Mouse (Mus musculus): ENCODE results near the gene Gm20708. TPM values are rescaled to one million over a fixed set of nuclear protein-coding genes. Genes with fewer than 3 reads are reported as not detected.
A peak's percentile ranks its signal among the peaks of the same experiment; 100 is the strongest.
"Not testable (repeated sequence)": the region's sequence is repeated elsewhere in the genome, so short reads cannot be mapped to it uniquely, and the experiment has no call there.

The Gm20708 gene
- polyA plus RNA-seq, 1 experiment = not detected

GRCm38 (mm10) chr11:117827386-117827785 lies 17.9 kb downstream of the Gm20708 start:
- Histone ChIP-seq H3K4me1 (ENCODE audit: control insufficient read depth, insufficient read depth, low read length) (peaks cover 33% of the 10 kb centered on the region), H3K4me3 (replicated peaks; ENCODE audit: extremely low read depth, low read depth, low read length) (no peak overlapping the region)
- no peak for DNase-seq
- no peak for TF ChIP-seq POLR2A (IDR thresholded peaks at IDR 0.05; ENCODE audit: borderline replicate concordance, extremely low read depth, low read depth, low read length)
- WGBS = 31% methylated on average over 3 of the region's 3 CpGs

GRCm38 (mm10) chr11:117828149-117828887 lies 18.9 kb downstream of the Gm20708 start:
- WGBS = 34% methylated on average over 18 of the region's 18 CpGs
- TF ChIP-seq CTCF (IDR thresholded peaks at IDR 0.05; ENCODE audit: insufficient read depth, low read length) = no peak
- TF ChIP-seq POLR2A (IDR thresholded peaks at IDR 0.05; ENCODE audit: borderline replicate concordance, extremely low read depth, low read depth, low read length) = no peak
- DNase-seq = no peak

GRCm38 (mm10) chr11:117828888-117829604 lies 19.6 kb downstream of the Gm20708 start:
- peaks cover 21% of the 10 kb centered on the region for H3K4me1 ChIP-seq (ENCODE audit: control insufficient read depth, insufficient read depth, low read length)
- TF ChIP-seq POLR2A (IDR thresholded peaks at IDR 0.05; ENCODE audit: borderline replicate concordance, extremely low read depth, low read depth, low read length) = no peak
- TF ChIP-seq CTCF (IDR thresholded peaks at IDR 0.05; ENCODE audit: insufficient read depth, low read length) = no peak
- H3K4me3 ChIP-seq (replicated peaks; ENCODE audit: extremely low read depth, low read depth, low read length) = no peak overlapping the region
- WGBS = 32% methylated on average over 9 of the region's 9 CpGs
- DNase-seq = no peak

More at GRCm38 (mm10) chr11:117828149-117828887, 18.9 kb downstream of the Gm20708 start:
- peaks cover 24% of the 10 kb centered on the region for H3K4me1 ChIP-seq (ENCODE audit: control insufficient read depth, insufficient read depth, low read length)
- no peak overlapping the region for H3K4me3 ChIP-seq (replicated peaks; ENCODE audit: extremely low read depth, low read depth, low read length)

- H3K4me1 ChIP-seq (ENCODE audit: control insufficient read depth, insufficient read depth, low read length) = peaks cover 15% of the 10 kb centered on the region
- TF ChIP-seq CTCF (IDR thresholded peaks at IDR 0.05; ENCODE audit: insufficient read depth, low read length) = no peak
- no peak for TF ChIP-seq POLR2A (IDR thresholded peaks at IDR 0.05; ENCODE audit: borderline replicate concordance, extremely low read depth, low read depth, low read length)
- WGBS = 29% methylated on average over 2 of the region's 2 CpGs
- no peak overlapping the region for H3K4me3 ChIP-seq (replicated peaks; ENCODE audit: extremely low read depth, low read depth, low read length)
- DNase-seq = no peak
These were observed 20.3 kb downstream of the Gm20708 start for GRCm38 (mm10) chr11:117829671-117830215.

GRCm38 (mm10) chr11:117830401-117830800 lies 20.9 kb downstream of the Gm20708 start:
- 42% methylated on average over 9 of the region's 9 CpGs for WGBS

GRCm38 (mm10) chr11:117832086-117832969 lies 22.9 kb downstream of the Gm20708 start:
- H3K4me1 ChIP-seq (ENCODE audit: control insufficient read depth, insufficient read depth, low read length) = peaks cover 13% of the 10 kb centered on the region
- 16% methylated on average over 28 of the region's 28 CpGs for WGBS
- peak overlapping the region; percentile 56 for H3K4me3 ChIP-seq (replicated peaks; ENCODE audit: extremely low read depth, low read depth, low read length)
- no peak for TF ChIP-seq POLR2A (IDR thresholded peaks at IDR 0.05; ENCODE audit: borderline replicate concordance, extremely low read depth, low read depth, low read length)
- peak; percentile 72 for TF ChIP-seq CTCF (IDR thresholded peaks at IDR 0.05; ENCODE audit: insufficient read depth, low read length)
- peak; percentile 81 for DNase-seq

More at GRCm38 (mm10) chr11:117830401-117830800, 20.9 kb downstream of the Gm20708 start:
- Histone ChIP-seq H3K4me1 (ENCODE audit: control insufficient read depth, insufficient read depth, low read length) (peaks cover 15% of the 10 kb centered on the region), H3K4me3 (replicated peaks; ENCODE audit: extremely low read depth, low read depth, low read length) (no peak overlapping the region)
- no peak for DNase-seq
- TF ChIP-seq CTCF (IDR thresholded peaks at IDR 0.05; ENCODE audit: insufficient read depth, low read length) (no peak), POLR2A (IDR thresholded peaks at IDR 0.05; ENCODE audit: borderline replicate concordance, extremely low read depth, low read depth, low read length) (no peak)

- not testable (repeated sequence) for DNase-seq; H3K4me3 ChIP-seq (replicated peaks; ENCODE audit: extremely low read depth, low read depth, low read length)
- peaks cover 10% of the 10 kb centered on the region for H3K4me1 ChIP-seq (ENCODE audit: control insufficient read depth, insufficient read depth, low read length)
- WGBS = 81% methylated on average over 6 of the region's 6 CpGs
These were observed 24.0 kb downstream of the Gm20708 start for GRCm38 (mm10) chr11:117833509-117833908.

- 90% methylated on average over 8 of the region's 8 CpGs for WGBS
- TF ChIP-seq CTCF (IDR thresholded peaks at IDR 0.05; ENCODE audit: insufficient read depth, low read length) (no peak), POLR2A (IDR thresholded peaks at IDR 0.05; ENCODE audit: borderline replicate concordance, extremely low read depth, low read depth, low read length) (no peak)
- Histone ChIP-seq H3K4me1 (ENCODE audit: control insufficient read depth, insufficient read depth, low read length) (peaks cover 5% of the 10 kb centered on the region; the same call in 1 of the 2 replicates), H3K4me3 (replicated peaks; ENCODE audit: extremely low read depth, low read depth, low read length) (no peak overlapping the region)
- no peak for DNase-seq
These were observed 24.6 kb downstream of the Gm20708 start for GRCm38 (mm10) chr11:117834086-117834485.

GRCm38 (mm10) chr11:117836306-117836705 lies 26.8 kb downstream of the Gm20708 start:
- 25% methylated on average over 13 of the region's 13 CpGs for WGBS
- no peaks in the 10 kb centered on the region for H3K4me1 ChIP-seq (ENCODE audit: control insufficient read depth, insufficient read depth, low read length)
- peak; percentile 56 for DNase-seq
- no peak for TF ChIP-seq POLR2A (IDR thresholded peaks at IDR 0.05; ENCODE audit: borderline replicate concordance, extremely low read depth, low read depth, low read length)
- no peak for TF ChIP-seq CTCF (IDR thresholded peaks at IDR 0.05; ENCODE audit: insufficient read depth, low read length)
- peak overlapping the region; percentile 14 for H3K4me3 ChIP-seq (replicated peaks; ENCODE audit: extremely low read depth, low read depth, low read length)

All from lung, adult 2 months (tissue).